Mouse (Mus musculus) neural tube, embryonic 13.5 days (tissue): ENCODE measurements at regions not wholly inside any gene's neighbourhood (a gene's known extent, or its start where the extent isn't known, plus 50 kb on each side); places are given as distances from the start of the nearest gene placed in this dataset.
A peak's percentile ranks its signal among the peaks of the same experiment; 100 is the strongest.

Source experiments
- ATAC-seq: fragments of 200-750 bp; cut with Nextera tagmentation; 2 replicates; pipeline ENCODE4 v1.8.0; 2017; ENCODE audit warnings: low read depth, mild to moderate bottlenecking, moderate TSS enrichment, moderate library complexity
- H3K27ac ChIP-seq: fragments of 300-500 bp; sonication (generic); replicated peaks from 2 replicates; pipeline ENCODE4 v1.5.1; 2015; ENCODE audit warnings: moderate library complexity, mild to moderate bottlenecking, inconsistent platforms
- H3K27me3 ChIP-seq: fragments of 300-500 bp; sonication (generic); 2 replicates; pipeline ENCODE4 v1.6.1; 2015; ENCODE audit warnings: mild to moderate bottlenecking, inconsistent platforms
- H3K36me3 ChIP-seq: fragments of 300-500 bp; sonication (generic); 2 replicates; pipeline ENCODE4 v1.6.1; 2015; ENCODE audit warnings: mild to moderate bottlenecking, inconsistent platforms
- H3K4me1 ChIP-seq: fragments of 300-500 bp; sonication (generic); replicated peaks from 2 replicates; pipeline ENCODE4 v1.6.1; 2015; ENCODE audit warnings: inconsistent platforms
- H3K4me2 ChIP-seq: fragments of 300-500 bp; sonication (generic); 2 replicates; pipeline ENCODE4 v1.6.1; 2015; ENCODE audit warnings: inconsistent platforms, mild to moderate bottlenecking, moderate library complexity
- H3K4me3 ChIP-seq: fragments of 300-500 bp; sonication (generic); 2 replicates; pipeline ENCODE4 v1.5.1; 2015; ENCODE audit warnings: mild to moderate bottlenecking, inconsistent platforms
- H3K9ac ChIP-seq: fragments of 300-500 bp; sonication (generic); 2 replicates; pipeline ENCODE4 v1.6.1; 2015; ENCODE audit warnings: moderate library complexity, mild to moderate bottlenecking, inconsistent platforms
- H3K9me3 ChIP-seq: fragments of 300-500 bp; sonication (generic); 2 replicates; pipeline ENCODE4 v1.6.1; 2016; ENCODE audit warnings: inconsistent platforms
- WGBS: fragments of 180-500 bp; shearing (Covaris S2); methylation state at CpG from one replicate; pipeline ENCODE4 v1.1.7; 2015; 5-methylcytosine and 5-hydroxymethylcytosine counted together

- 94% methylated on average over 3 of the region's 3 CpGs for WGBS
- no peaks in the 10 kb centered on the region for H3K9me3 ChIP-seq
- no peak overlapping the region for H3K4me2 ChIP-seq
- ATAC-seq, result no peak
- H3K4me3 ChIP-seq, result no peak overlapping the region
- no peaks in the 10 kb centered on the region for H3K36me3 ChIP-seq
- H3K9ac ChIP-seq, result no peak overlapping the region
- H3K27me3 ChIP-seq, result no peaks in the 10 kb centered on the region
- H3K4me1 ChIP-seq, result peaks cover 6% of the 10 kb centered on the region; the same call in 1 of the 2 replicates
- H3K27ac ChIP-seq, result 0 out of 2 replicates have a peak overlapping the region, but pooled peaks have one; percentile 25
Observed at GRCm38 (mm10) chr2:78987388-78987787, 119.5 kb downstream of the Ube2e3 start.

DNA sequence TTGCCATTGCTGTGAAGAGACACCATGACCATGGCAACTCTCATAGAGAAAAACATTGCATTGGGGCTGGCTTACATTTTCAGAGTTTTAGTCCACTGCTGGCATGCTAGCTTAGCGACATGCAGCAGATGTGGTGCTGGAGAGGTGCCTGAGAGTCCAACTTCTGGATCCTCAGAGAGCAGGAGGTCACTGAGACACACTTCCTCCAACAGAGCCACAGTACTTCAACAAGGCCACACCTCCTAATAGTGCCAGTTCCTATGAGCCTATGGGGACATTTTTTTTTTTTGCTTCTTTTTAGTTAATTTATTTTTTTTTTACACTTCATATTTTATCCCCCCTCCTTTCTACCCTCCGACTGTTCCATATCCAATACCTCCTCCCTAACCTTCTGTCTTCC, 120.3 kb downstream of the Ube2e3 start:
- Histone ChIP-seq H3K4me2 (no peak overlapping the region), H3K36me3 (no peaks in the 10 kb centered on the region), H3K9ac (no peak overlapping the region), H3K4me1 (peaks cover 6% of the 10 kb centered on the region; the same call in 1 of the 2 replicates), H3K9me3 (no peaks in the 10 kb centered on the region), H3K27ac (no peak overlapping the region), H3K27me3 (no peaks in the 10 kb centered on the region), H3K4me3 (no peak overlapping the region)
- ATAC-seq, result no peak
- 86% methylated on average over 2 of the region's 2 CpGs for WGBS

DNA sequence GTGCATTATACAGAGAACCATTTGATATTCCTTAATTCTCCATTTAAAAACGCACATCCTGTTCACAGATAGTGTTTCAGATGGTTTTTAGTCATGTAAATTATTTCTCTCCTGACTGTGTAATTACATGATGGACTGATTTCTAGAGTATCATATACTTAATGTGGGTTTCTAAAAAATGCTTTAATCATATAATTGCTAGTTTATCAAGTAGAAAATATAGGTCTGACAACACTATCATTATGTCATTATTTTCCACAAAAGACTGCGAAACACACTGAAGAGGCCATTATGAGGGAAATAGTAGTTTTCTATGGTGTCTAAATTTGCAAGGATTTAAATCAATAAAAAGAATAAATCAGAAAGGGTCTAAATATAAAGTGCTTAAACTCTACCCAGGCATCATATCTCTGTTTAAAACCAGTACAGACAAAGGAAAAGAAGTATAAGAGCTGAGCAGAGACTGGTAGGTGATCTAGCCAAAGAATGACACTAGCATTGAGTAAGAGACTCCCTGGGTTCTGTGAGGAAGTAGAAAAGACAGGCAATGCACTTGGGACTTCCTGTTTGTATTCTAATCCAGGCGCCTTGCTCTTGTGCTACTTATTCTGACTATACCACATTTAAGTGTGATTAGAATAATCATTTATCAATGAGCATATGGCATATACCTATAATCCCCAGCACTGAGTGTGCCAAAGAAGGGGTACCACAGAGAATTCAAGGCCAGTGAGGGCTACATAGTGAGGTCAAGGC, 127.1 kb downstream of the Ube2e3 start:
- Histone ChIP-seq H3K4me2 (no peak overlapping the region), H3K27ac (no peak overlapping the region), H3K27me3 (no peaks in the 10 kb centered on the region), H3K9me3 (no peaks in the 10 kb centered on the region), H3K4me1 (no peaks in the 10 kb centered on the region), H3K4me3 (no peak overlapping the region), H3K36me3 (no peaks in the 10 kb centered on the region), H3K9ac (no peak overlapping the region)
- ATAC-seq, result no peak
- 89% methylated on average over 3 of the region's 3 CpGs for WGBS

GRCm38 (mm10) chr2:78998637-78999036, 130.7 kb downstream of the Ube2e3 start:
- H3K27me3 ChIP-seq, result no peaks in the 10 kb centered on the region
- 99% methylated on average over 8 of the region's 8 CpGs for WGBS
- H3K9me3 ChIP-seq, result no peaks in the 10 kb centered on the region
- no peaks in the 10 kb centered on the region for H3K4me1 ChIP-seq
- no peak overlapping the region for H3K27ac ChIP-seq
- H3K4me2 ChIP-seq, result no peak overlapping the region
- H3K36me3 ChIP-seq, result no peaks in the 10 kb centered on the region
- ATAC-seq, result no peak
- H3K9ac ChIP-seq, result no peak overlapping the region
- no peak overlapping the region for H3K4me3 ChIP-seq

DNA sequence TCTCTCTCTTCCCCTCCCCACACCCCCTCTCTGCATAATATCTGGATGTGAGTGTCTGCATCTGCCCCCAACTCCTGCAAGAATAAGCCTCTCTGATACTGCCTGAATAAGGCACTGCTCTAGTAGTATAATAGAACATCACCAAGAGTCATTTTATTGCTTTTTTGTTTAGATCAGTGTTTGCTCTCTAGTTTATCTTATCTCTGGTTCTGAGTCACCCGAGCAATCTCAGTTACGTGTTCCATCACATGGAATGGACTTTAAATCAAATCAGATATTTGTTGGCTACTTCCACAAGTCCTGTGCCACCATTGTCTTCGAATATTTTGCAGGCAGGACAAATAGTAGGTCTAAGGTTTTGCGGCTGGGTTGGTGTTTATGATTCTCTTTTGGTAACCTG, 131.5 kb downstream of the Ube2e3 start:
- Histone ChIP-seq H3K27ac (no peak overlapping the region), H3K9ac (no peak overlapping the region), H3K36me3 (no peaks in the 10 kb centered on the region), H3K4me1 (no peaks in the 10 kb centered on the region), H3K4me2 (no peak overlapping the region), H3K9me3 (no peaks in the 10 kb centered on the region), H3K27me3 (no peaks in the 10 kb centered on the region), H3K4me3 (no peak overlapping the region)
- 89% methylated on average over 4 of the region's 4 CpGs for WGBS
- ATAC-seq, result no peak

DNA sequence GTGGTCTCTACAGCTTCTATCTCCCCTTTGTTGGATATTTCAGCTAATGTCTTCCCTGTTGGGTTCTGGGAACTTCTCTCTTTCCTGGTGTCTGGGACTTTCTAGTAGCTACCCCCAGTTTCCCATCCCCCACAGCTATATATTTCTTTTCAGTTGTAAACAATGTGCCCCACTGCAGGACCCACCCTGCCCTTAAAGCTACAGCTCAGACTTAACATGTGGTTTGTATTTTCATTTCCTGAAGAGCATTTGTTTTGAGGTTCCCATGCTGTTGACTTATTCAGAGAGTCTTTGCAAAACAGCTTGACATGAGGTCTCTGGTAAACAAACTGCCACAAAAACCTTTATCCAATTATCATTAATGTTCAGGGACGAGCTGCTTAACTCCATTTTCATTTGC, 136.9 kb downstream of the Ube2e3 start:
- Histone ChIP-seq H3K36me3 (no peaks in the 10 kb centered on the region), H3K4me3 (no peak overlapping the region), H3K9ac (no peak overlapping the region), H3K27me3 (no peaks in the 10 kb centered on the region), H3K4me2 (no peak overlapping the region), H3K27ac (no peak overlapping the region), H3K4me1 (0 out of 2 replicates have a peak, but pooled peaks cover 3% of the 10 kb centered on the region), H3K9me3 (no peaks in the 10 kb centered on the region)
- 58% methylated on average over 1 of the region's 1 CpGs for WGBS
- ATAC-seq, result no peak

- H3K9ac ChIP-seq, result no peak overlapping the region
- H3K4me2 ChIP-seq, result no peak overlapping the region
- H3K4me3 ChIP-seq, result no peak overlapping the region
- no peak overlapping the region for H3K27ac ChIP-seq
- no peaks in the 10 kb centered on the region for H3K27me3 ChIP-seq
- no peaks in the 10 kb centered on the region for H3K36me3 ChIP-seq
- no peak for ATAC-seq
- H3K9me3 ChIP-seq, result no peaks in the 10 kb centered on the region
- H3K4me1 ChIP-seq, result 0 out of 2 replicates have a peak, but pooled peaks cover 3% of the 10 kb centered on the region
- 86% methylated on average over 3 of the region's 3 CpGs for WGBS
Observed at GRCm38 (mm10) chr2:79008642-79009041, 140.7 kb downstream of the Ube2e3 start.

DNA sequence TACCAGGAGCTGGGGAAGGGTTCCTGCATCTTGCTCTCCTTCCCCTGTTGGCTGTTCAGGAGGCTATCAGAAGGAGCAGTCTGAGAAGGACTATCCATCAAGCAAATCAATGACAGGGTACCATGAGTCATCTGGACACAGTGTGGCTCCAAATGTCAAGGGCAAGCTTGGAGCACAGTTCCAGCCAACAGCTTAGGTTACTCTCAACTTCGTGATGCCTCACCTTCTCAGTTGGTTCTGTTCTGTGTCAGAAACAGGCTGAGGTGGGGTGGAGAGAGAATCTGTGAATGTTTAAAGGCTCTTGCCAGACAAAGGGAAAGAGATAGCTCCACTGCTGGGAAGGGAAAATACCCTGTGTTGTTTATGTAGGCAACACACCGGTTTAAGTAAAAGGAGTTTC, 141.9 kb downstream of the Ube2e3 start:
- Histone ChIP-seq H3K4me3 (no peak overlapping the region), H3K9ac (no peak overlapping the region), H3K4me2 (no peak overlapping the region), H3K36me3 (no peaks in the 10 kb centered on the region), H3K27me3 (no peaks in the 10 kb centered on the region), H3K9me3 (no peaks in the 10 kb centered on the region; the same call in 1 of the 2 replicates), H3K27ac (no peak overlapping the region), H3K4me1 (0 out of 2 replicates have a peak, but pooled peaks cover 1% of the 10 kb centered on the region)
- WGBS, result 79% methylated on average over 2 of the region's 2 CpGs
- ATAC-seq, result no peak

- no peaks in the 10 kb centered on the region for H3K4me1 ChIP-seq
- WGBS, result 85% methylated on average over 2 of the region's 2 CpGs
- ATAC-seq, result no peak
- no peaks in the 10 kb centered on the region for H3K36me3 ChIP-seq
- H3K9me3 ChIP-seq, result no peaks in the 10 kb centered on the region; the same call in 1 of the 2 replicates
- H3K27ac ChIP-seq, result no peak overlapping the region
- no peak overlapping the region for H3K4me3 ChIP-seq
- no peak overlapping the region for H3K9ac ChIP-seq
- no peaks in the 10 kb centered on the region for H3K27me3 ChIP-seq
- H3K4me2 ChIP-seq, result no peak overlapping the region
Observed at GRCm38 (mm10) chr2:79010273-79010672, 142.3 kb downstream of the Ube2e3 start.

DNA sequence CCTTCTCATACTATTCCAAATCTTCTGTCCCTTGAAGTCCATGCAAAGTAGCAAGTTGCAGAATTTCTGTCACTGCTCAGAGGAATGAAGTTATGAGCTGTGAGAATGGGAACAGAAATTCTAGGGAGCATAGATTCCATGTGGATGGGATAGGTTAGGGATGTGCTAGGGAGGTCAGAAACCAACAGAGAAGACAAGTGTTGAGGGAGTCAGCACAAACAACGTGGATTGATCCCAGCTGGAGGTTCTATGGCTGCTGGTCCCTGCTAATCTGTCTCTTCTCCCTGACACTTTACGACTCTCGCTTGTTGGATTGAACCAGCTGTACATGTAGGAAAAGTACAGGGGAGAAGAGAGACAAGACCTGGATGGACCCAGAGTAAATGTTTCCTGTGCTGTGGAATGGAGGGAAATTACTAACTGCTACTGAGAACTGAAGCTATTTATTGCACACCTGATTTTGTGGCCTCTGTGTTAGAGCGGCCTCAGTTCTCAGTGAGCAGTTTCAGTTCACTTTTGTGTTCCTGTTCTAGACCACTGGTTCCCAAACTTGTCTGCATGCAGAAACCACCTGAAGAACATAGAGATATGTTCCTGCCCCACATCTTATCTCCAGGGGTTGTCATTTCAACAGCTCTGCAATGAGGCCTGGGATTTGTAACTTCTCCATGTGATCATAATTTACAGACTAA, 151.0 kb downstream of the Ube2e3 start:
- Histone ChIP-seq H3K4me3 (no peak overlapping the region), H3K4me2 (no peak overlapping the region)

DNA sequence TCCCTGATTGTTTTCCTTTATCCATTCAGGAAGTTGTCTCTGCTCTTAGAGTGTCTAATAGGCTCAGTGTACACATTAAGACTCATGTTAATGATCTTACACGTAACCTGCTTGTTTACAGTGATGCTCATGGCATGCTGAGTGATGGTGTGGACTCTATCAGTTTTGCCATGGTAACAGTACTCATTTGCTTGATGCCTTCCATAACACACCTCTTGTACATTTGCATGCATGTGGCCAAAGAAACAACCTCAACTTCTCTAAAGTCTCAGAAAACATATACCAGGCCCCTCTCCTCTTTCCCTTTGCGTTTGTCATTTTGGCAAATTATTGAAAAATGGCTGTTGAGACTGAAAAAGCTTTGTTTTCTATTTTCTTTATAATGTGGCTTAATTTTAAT, 155.0 kb downstream of the Ube2e3 start:
- no peak overlapping the region for H3K27ac ChIP-seq
- H3K27me3 ChIP-seq, result no peaks in the 10 kb centered on the region
- no peak overlapping the region for H3K9ac ChIP-seq
- no peaks in the 10 kb centered on the region for H3K9me3 ChIP-seq
- no peak for ATAC-seq
- 0 out of 2 replicates have a peak, but pooled peaks cover 6% of the 10 kb centered on the region for H3K4me1 ChIP-seq
- 83% methylated on average over 2 of the region's 2 CpGs for WGBS
- no peak overlapping the region for H3K4me3 ChIP-seq
- H3K36me3 ChIP-seq, result no peaks in the 10 kb centered on the region
- no peak overlapping the region for H3K4me2 ChIP-seq

More for the DNA sequence above, 151.0 kb downstream of the Ube2e3 start:
- no peak for ATAC-seq
- 70% methylated on average over 4 of the region's 4 CpGs for WGBS
- no peak overlapping the region for H3K9ac ChIP-seq
- H3K27ac ChIP-seq, result no peak overlapping the region
- no peaks in the 10 kb centered on the region for H3K36me3 ChIP-seq
- no peaks in the 10 kb centered on the region for H3K27me3 ChIP-seq
- H3K9me3 ChIP-seq, result no peaks in the 10 kb centered on the region; the same call in 1 of the 2 replicates
- no peaks in the 10 kb centered on the region for H3K4me1 ChIP-seq

- Histone ChIP-seq H3K9ac (no peak overlapping the region), H3K4me2 (no peak overlapping the region), H3K4me1 (0 out of 2 replicates have a peak, but pooled peaks cover 6% of the 10 kb centered on the region), H3K27ac (no peak overlapping the region), H3K4me3 (no peak overlapping the region), H3K9me3 (no peaks in the 10 kb centered on the region), H3K36me3 (no peaks in the 10 kb centered on the region), H3K27me3 (no peaks in the 10 kb centered on the region)
- 72% methylated on average over 4 of the region's 4 CpGs for WGBS
- no peak for ATAC-seq
Observed at GRCm38 (mm10) chr2:79025678-79026077, 157.8 kb downstream of the Ube2e3 start.
